Mouse (Mus musculus) T-helper 1 cell (primary cell): Measurements from ENCODE around the gene Uap1l1.

Experiments
- in situ Hi-C: fragments of 300-600 bp; cut with MboI, MseI; formaldehyde crosslinking; loops from one replicate; pipeline ENCODE4 v1.15.1; 2025; ENCODE audit warnings: high pct_unique_total_duplicates

Gene Uap1l1

GRCm38 (mm10) chr2:25318971-25319773 lies 46.3 kb downstream of the Uap1l1 start, which contains the start of gene Grin1:
Grin1 (minus strand) TSS chr2:25319187.
- in situ Hi-C loops: loop anchor here (5.0 kb wide), 1 partner anchor 47 kb away; the partner anchor contains the start of genes Anapc2 and Ssna1

- in situ Hi-C loops: loop anchor here (5.0 kb wide), 1 partner anchor 46 kb away; the partner anchor contains the start of genes Anapc2 and Ssna1
Measured at GRCm38 (mm10) chr2:25318119-25318966, 47.1 kb downstream of the Uap1l1 start.

GRCm38 (mm10) chr2:25311491-25311891 lies 54.0 kb downstream of the Uap1l1 start:
- in situ Hi-C loops: no loop called here

- in situ Hi-C loops: no loop called here
Measured at GRCm38 (mm10) chr2:25310969-25311368, 54.5 kb downstream of the Uap1l1 start.

- in situ Hi-C loops: no loop called here
Measured at GRCm38 (mm10) chr2:25310180-25310579, 55.3 kb downstream of the Uap1l1 start.
